Mouse (Mus musculus): ENCODE measurements at regions not wholly inside any gene's neighbourhood (a gene's known extent, or its start where the extent isn't known, plus 50 kb on each side); places are given as distances from the start of the nearest gene placed in this dataset.

DNA sequence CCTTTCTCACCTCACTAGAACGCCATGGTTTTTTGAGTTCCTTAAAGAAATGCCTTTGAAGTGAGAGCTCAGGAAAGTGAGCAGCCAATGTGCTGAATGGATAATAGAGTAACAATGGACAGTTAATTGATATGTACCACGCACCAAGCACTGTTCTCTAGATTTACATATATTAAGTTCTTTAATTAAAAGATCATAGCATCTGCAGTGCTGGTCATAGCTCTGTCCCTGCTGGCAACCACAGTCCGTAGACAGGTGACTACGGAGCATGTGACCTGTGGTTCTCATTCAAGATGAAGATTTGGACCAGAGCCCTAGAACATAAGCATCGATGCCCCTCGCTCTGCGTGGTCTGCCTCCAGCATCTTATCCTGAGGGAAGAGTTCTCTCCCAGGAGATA is 378.5 kb downstream of the Rapgef2 start:
- TF ChIP-seq POLR2A (IDR thresholded peaks at IDR 0.05; ENCODE audit: control insufficient read depth, extremely low read depth, insufficient read depth, low read length, poor library complexity): no peak
- no peak for TF ChIP-seq CTCF (IDR thresholded peaks at IDR 0.05; ENCODE audit: borderline replicate concordance, control insufficient read depth, extremely low read depth, insufficient read depth, low read length, poor library complexity)
